Mouse (Mus musculus) bone marrow, adult 2 months (tissue): ENCODE results near the gene Elp4. TPM values are rescaled to one million over a fixed set of nuclear protein-coding genes. Genes with fewer than 3 reads are reported as not detected.

Experiments used
- H3K27ac ChIP-seq: fragments of 200-500 bp; 2 replicates; pipeline ENCODE4 v1.5.1; 2012; ENCODE audit warnings: low read depth, mild to moderate bottlenecking, control low read depth, inconsistent platforms, low read length; ENCODE audit not compliant: control insufficient read depth, poor library complexity, insufficient read depth
- H3K4me1 ChIP-seq: fragments of 200-500 bp; 2 replicates; pipeline ENCODE4 v1.6.1; 2011; ENCODE audit warnings: low read length; ENCODE audit not compliant: control insufficient read depth, insufficient read depth
- H3K4me3 ChIP-seq: fragments of 200-500 bp; replicated peaks from 2 replicates; pipeline ENCODE3; 2011; ENCODE audit warnings: mild to moderate bottlenecking, low read depth, low read length, control low read depth; ENCODE audit not compliant: control insufficient read depth
- CTCF ChIP-seq: fragments of 200-500 bp; IDR thresholded peaks from 2 replicates; pipeline ENCODE4 v1.5.1; 2011; ENCODE audit warnings: low read length, control low read depth; ENCODE audit not compliant: control insufficient read depth, insufficient read depth
- POLR2A ChIP-seq: fragments of 200-500 bp; IDR thresholded peaks from 2 replicates; pipeline ENCODE4 v1.6.1; 2011; ENCODE audit warnings: low read depth, mild to moderate bottlenecking, control low read depth, low read length, borderline replicate concordance; ENCODE audit not compliant: control insufficient read depth
- WGBS: fragments of 180-500 bp; shearing (Covaris S2); methylation state at CpG from one replicate; pipeline ENCODE4 v1.1.7; 2018; 5-methylcytosine and 5-hydroxymethylcytosine counted together
- polyA plus RNA-seq: library from polyadenylated mRNA; stranded (reverse); fragments of >200 nt; gene quantifications from 2 replicates; pipeline ENCODE4 v1.2.4, GENCODE M21; 2011; ENCODE audit warnings: low replicate concordance; ENCODE audit not compliant: missing spikeins, insufficient read depth, insufficient read length

The Elp4 gene
- polyA plus RNA-seq, 1 experiment, result 6.3 TPM

DNA sequence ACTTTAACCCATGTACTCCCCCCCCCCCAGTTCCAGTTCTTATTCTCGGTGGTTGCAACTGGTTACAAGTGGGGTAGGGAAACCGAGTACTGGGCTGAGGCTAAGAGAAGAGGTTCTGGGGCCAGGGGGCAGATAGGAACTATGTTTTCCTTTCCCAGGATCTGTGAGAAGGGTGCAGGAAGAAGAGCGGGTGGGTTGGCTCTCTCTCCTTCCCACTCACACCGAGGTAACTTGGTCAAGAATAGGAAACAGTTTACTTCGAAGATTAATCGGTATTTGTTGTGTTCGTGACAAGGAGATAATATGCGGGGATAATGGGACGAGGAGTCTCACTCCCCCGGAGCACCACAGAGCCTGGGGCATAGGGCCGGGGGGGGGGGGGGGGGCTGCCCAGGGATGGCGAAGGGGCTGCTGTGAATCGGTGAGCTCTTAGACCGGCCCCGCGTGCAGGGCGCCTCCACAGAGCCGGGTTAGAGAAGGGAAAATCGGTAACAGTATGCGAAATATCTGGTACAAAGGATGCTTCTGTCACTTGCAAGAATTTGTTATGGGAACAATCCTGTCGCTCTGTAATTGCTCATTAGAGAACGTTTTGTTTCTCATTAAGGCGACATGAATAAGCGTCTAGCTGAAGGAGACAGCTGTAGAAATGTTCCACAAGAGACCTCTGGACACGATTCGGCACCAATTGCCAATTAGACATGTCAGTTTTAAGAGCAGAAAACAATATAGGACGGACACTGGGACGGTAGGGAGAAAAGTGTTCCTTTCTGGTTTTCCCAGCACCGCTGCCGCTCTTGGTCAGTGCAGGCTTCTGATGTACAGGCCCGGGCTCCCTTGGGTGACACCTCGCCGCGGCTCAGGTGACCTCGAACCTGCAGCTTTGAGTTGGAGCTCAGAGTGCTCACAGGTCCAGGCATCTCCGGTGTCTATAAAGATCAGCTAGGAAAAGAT, 217.7 kb downstream of the Elp4 start:
- no peak overlapping the region for H3K4me3 ChIP-seq
- WGBS, result 6% methylated on average over 36 of the region's 36 CpGs
- no peak for TF ChIP-seq CTCF
- TF ChIP-seq POLR2A, result no peak
- H3K4me1 ChIP-seq, result no peaks in the 10 kb centered on the region; the same call in 1 of the 2 replicates
- no peak overlapping the region for H3K27ac ChIP-seq

DNA sequence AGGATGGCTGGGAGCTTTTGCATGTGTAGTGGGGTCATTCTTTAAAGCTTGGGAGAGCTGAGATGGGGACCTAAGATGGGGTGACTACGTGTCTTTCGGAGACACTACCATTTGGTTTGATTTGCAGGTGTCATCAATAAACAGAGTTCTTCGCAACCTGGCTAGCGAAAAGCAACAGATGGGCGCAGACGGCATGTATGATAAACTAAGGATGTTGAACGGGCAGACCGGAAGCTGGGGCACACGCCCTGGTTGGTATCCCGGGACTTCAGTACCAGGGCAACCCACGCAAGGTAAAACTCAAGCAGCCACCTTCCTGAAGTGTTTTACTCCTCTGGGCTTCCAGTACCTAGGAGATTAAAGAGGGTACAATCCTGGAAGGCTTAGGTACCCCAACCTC, 218.7 kb downstream of the Elp4 start:
- Histone ChIP-seq H3K4me1 (no peaks in the 10 kb centered on the region; the same call in 1 of the 2 replicates), H3K27ac (no peak overlapping the region), H3K4me3 (no peak overlapping the region)
- TF ChIP-seq CTCF (no peak), POLR2A (no peak)
- WGBS, result 15% methylated on average over 11 of the region's 11 CpGs

DNA sequence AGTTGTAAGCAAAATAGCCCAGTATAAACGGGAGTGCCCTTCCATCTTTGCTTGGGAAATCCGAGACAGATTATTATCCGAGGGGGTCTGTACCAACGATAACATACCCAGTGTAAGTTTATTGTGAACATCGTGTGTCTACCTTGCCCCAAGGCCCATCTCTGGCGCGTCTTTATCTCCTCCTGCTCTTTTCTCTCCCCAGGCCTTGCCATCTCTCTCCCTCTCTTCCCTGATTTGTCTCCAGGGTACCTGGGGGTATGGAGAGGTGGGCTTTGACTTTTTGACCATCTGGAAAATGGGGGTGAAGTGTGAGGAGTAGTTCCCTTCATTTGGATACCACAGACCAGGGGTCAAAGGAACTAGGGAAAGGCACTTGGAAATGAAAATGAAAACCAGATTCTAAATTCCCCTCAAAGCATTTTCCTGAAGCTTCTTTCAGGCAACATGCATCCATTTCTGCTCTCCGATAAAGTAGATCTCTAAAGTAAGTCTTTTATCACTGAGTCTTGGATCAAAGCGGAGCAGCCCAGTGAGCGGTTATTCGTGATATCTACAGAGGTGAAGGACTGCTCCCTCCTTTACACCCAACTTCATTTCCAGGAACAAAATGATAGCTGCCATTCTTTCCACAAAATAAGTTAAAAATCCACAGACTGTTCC, 219.2 kb downstream of the Elp4 start:
- Histone ChIP-seq H3K4me1 (no peaks in the 10 kb centered on the region; the same call in 1 of the 2 replicates), H3K4me3 (no peak overlapping the region), H3K27ac (no peak overlapping the region)
- TF ChIP-seq POLR2A, result no peak
- no peak for TF ChIP-seq CTCF
- WGBS, result 16% methylated on average over 11 of the region's 11 CpGs

DNA sequence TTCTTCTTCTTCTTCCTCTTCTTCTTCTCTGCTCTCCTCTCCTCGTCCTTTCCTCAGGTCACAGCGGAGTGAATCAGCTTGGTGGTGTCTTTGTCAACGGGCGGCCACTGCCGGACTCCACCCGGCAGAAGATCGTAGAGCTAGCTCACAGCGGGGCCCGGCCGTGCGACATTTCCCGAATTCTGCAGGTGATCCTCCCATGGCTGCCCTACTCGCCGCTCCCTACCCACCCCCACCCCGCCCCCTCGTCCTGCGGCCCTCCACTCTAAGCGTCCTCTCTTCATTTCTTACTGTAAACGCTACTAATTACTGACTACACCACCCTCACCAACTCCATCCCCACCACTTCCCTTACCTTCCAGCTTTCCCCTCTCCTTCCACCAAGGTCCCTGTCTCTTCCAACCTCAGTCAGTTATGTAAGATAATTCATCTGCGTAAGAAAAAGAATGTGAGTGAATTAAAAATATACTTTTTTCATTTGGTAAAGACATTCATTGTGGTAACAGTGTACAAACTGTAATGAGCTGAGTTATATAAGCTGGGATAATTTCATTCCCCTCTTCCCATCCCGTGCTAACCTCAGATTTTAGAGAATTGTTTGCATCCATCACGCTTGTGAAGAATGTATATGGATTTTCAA, 220.5 kb downstream of the Elp4 start:
- WGBS, result 8% methylated on average over 22 of the region's 22 CpGs
- Histone ChIP-seq H3K4me3 (no peak overlapping the region), H3K27ac (no peak overlapping the region), H3K4me1 (no peaks in the 10 kb centered on the region; the same call in 1 of the 2 replicates)
- TF ChIP-seq POLR2A (no peak), CTCF (no peak)

DNA sequence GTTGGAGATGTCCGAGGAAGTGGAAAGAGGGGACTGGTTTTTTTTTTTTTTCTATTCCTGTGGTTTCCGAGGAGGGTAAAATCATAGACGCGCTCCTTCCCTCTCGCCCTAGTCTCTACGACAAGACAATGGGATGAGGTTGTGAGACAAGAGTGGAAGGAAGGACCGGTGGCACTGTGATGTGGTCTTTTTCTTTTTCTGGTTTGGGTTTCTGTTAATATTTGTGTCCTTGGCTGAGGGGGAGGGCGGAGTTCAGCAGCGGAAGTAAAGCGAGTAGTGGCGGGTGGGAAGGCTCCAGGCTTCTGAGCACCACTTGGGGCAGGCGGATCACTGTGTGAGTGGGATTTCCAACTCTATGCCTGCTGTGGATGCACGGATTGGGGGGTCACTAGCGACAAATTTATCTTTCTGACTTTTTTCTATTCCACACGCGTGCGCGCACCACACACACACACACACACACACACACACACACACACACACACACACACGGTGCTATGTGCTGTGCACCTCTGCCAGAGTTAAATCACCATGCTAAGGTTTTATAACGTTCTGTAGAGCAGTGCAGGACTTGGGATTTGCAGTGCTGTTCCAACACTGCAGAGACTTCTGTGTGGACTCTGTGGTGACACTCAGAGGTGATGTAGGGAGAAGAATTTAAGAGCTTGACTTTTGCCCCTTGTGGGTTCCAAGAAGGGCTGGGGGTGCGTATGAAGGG, 221.6 kb downstream of the Elp4 start:
- Histone ChIP-seq H3K4me1 (no peaks in the 10 kb centered on the region; the same call in 1 of the 2 replicates), H3K27ac (no peak overlapping the region), H3K4me3 (no peak overlapping the region)
- TF ChIP-seq CTCF (no peak), POLR2A (no peak)
- WGBS, result 3% methylated on average over 21 of the region's 21 CpGs

DNA sequence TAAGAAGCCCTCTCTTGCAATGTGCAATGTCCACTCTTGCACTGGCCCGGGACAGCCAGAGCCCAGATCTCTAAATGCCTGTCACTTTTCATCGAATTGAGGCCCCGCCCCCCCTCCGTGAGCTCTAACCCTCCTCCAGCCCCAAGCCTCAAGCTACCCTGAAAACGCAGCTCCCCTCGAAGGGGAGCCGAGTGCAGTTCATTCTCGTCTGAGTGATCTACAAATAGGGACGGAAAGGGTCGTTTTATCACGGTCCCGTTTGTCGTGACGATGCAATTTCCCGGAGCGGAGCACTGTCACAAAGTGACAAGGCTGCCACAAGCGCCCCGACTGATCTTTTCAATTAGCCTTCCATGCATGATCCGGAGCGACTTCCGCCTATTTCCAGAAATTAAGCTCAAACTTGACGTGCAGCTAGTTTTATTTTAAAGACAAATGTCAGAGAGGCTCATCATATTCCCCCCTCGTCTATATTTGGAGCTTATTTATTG, 222.3 kb downstream of the Elp4 start:
- no peaks in the 10 kb centered on the region; the same call in 1 of the 2 replicates for H3K4me1 ChIP-seq
- H3K4me3 ChIP-seq, result no peak overlapping the region
- 2% methylated on average over 23 of the region's 23 CpGs for WGBS
- H3K27ac ChIP-seq, result no peak overlapping the region
- TF ChIP-seq CTCF (no peak), POLR2A (no peak)

DNA sequence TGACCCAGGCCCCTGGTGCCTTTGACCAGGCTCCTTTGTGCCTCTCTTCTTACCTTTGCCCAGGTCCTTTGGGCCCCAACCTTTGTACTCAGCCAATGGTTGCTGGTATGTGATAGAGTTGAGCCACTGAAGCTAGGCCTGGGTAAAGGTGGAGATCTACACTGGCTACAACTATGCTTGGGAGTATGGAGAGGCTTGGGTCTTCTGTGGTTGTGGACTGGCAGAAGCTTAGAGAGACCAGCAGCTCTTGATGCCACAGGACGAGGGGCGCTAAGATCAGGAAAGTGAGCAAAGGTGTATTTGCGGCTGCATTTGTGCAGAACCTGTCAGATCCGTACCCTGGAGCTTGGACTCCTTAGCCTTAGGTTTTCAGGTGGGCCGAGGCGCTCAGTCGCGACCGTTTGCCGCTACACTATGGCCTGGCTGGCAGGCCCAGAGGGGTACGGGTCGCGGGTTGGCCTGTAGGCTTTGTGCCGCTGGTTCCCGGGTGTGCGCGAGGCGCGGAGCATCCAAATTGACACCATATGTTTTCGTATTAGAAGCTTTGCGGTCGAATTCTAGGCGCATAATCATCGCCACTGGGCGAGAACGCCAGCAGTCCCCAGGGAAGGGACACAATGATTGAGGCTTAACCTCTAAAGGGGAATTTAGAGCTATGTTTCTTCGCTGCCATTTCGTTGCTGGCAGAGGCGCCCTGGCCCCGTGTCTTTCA, 223.2 kb downstream of the Elp4 start:
- Histone ChIP-seq H3K4me1 (no peaks in the 10 kb centered on the region; the same call in 1 of the 2 replicates), H3K4me3 (no peak overlapping the region), H3K27ac (no peak overlapping the region)
- TF ChIP-seq POLR2A, result no peak
- TF ChIP-seq CTCF, result no peak
- 6% methylated on average over 30 of the region's 30 CpGs for WGBS
